Mouse (Mus musculus): ENCODE results near the gene Gm20075.
"Not testable (repeated sequence)": the region's sequence is repeated elsewhere in the genome, so short reads cannot be mapped to it uniquely, and the experiment has no call there.

Gm20075 gene

DNA sequence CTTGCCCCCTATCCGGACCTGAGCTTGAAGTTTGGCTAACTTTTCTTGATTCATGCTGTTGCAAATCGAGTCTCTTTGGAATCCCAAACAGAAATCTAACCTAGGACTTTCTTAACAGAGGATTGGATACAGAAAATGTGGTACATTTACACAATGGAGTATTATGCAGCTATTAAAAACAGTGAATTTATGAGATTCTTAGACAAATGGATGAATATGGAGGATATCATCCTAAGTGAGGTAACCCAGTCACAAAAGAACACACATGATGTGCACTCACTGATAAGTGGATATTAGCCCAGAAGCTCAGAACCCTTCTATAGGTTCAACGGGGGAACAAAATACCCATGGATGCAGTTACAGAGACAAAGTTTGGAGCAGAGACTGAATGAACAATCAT is at the start of gene Gm20075:
Gene Gm20075 (minus strand): TSS at position 101 of the 400 bp plus-strand sequence.
- not testable (repeated sequence) for DNase-seq

DNA sequence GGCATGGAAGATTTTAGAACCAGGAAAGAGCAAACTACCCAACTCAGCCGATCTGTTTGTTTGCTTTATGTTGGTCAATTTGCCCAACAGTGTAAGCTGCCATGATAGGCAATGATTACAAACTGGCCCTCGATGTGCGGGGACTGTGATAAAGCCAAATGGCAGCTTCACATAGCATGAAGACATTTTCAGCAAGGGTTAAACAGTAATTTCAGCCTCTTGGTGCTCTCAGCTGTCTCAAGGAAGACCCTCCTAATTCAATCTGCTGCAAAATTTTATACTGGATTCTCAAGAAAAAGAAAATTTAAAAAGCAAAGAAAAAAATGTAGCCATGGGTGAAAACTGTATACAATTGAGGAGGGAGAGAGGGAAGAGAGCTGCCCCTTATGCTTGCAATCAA is 47.9 kb upstream of the Gm20075 start:
- no peak for DNase-seq

DNA sequence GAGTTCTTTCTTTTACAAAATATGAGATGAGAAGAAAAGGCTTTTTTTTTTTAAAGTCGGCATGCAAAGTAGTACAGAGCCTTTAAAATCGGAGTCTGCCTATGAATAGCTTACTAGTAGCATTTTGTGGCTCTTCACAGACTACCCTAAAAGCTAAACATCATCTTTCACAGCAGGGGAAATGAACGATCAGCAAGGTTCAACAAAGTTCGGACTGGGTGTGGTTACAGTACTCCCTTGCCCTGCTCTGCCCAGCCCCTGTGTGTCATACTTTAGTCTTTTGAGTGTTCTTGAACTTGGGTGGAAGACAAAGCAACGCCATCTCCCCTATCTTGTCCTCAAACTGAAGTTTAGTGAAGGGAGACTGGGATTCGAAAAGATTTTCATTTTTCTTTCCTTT is 45.5 kb upstream of the Gm20075 start:
- no peak for DNase-seq

DNA sequence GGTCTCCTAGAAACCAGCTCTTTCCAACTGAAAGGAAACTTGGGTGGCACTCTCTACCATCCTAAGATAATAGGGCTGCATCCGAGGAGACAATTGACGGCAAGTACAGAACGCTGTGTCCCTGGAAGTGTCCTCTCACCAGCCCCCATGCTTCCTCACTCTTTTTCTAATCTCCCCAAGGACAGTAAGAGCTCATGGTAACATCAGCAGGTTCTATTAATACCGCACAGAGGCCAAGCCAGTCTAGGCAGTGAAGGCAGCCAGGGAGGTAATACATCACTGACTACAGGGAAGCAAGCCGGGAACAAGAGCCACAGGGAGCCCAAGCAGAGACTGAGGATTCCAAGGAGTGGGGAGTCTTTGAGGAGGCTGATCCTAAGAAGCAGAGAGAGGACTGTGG is 43.8 kb upstream of the Gm20075 start:
- no peak for DNase-seq

DNA sequence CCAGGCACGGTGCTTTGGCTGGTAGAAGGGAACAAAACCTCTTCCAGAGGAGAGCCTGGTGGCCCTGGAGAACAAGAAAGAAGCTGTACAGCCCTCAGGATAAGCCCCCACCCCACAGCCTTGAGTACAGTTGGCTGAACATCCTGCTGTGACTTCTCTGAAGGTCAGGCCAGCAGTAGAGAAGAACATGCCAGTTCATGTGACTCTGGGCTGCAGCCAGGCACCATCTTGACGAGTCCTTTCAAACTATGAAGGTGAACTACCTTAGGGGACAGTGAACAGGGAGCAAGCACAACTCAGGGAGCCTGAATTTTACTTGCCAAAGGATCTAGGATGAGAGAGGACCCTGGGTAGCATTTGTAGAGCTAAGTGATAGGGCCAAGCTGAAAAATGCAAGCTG is 31.5 kb upstream of the Gm20075 start:
- no peak for DNase-seq

DNA sequence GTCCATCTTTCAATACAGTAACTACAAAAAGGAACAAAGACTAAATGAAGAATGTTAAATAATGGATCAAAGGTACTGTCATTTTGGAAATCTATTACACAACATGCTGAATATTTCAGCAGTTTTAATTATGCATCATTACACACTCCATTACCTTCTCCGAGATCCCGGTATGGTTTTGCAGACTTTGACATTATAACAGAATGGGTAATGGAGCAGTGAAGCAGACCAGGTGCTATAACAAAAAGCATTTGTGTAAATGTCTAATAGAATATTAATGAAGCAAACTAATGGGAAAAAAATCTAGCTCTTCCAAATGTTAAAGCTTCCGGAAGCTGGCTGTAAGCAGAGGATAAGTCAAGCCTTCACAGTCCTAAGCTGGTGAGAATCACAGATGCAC is 29.6 kb upstream of the Gm20075 start:
- no peak for DNase-seq

DNA sequence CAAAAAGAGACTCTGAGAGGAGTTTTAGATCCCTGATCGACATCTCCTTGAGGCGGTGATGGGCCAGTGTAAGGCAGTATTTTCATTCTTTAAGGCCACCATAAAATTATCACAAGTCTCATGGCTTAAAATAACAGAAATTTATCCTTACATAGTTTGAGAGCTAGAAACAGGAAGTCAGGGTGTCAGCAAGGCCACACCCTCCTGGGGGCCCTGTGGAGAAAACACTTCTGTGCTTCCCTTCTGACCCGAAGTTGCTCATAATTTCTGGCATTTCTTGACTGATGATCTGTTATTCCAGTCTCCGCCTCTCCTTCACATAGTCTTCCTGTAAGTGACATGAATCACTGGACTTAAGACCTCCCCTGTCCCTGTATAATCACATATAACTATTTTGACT is 25.2 kb upstream of the Gm20075 start:
- DNase-seq, result no peak

DNA sequence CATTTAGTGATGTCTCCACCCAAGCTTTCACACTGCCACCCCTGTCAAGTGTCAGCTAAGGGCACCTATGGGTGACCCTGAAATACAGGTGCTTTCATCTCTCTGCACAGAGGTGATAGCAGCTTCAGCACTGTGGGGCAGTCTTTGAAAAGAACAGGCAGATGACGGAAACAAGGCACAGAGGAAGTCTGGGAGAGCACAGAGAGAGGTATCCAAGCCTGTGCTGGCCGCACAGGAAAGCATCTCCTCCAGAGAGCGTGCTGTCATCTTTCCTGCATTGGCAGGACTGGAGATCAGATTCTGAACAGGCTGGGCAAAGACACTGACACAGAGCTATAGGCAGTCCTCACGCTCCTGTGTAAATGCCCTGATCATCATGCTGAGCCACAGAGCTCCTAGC is 9.8 kb upstream of the Gm20075 start:
- no peak for DNase-seq

DNA sequence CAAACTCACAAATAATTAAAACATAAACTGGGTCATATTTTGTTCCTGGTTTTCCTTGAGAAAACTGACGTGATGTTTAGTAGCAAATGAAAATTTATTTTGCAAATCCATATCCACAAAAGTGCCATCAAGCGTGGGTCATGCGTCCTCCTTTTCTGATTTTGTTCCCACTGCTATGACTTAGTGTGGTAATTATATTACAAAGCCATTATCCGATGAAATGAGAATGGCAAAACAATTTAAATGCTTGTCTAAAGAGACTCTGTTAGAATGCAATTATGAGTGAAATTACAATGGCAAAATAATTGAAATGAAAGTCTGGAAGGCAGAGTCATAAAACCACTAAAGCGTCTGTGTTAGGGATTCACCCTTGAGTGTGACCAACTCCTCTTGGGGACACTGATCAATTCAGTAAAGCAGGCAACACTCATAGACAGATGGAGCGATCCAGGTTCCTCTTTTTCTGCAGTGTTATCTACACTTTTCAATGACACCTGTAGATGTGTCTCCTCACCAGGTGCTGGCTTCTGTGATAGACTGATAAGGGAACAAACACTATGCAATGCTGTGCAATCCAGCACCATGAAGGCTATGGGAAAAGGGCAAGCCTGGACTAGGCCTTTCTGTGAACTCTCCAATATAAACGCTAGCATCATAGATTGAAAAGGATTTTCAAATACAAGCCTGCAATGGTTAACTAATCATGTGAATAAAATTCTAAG is 4.6 kb upstream of the Gm20075 start:
- no peak for DNase-seq

DNA sequence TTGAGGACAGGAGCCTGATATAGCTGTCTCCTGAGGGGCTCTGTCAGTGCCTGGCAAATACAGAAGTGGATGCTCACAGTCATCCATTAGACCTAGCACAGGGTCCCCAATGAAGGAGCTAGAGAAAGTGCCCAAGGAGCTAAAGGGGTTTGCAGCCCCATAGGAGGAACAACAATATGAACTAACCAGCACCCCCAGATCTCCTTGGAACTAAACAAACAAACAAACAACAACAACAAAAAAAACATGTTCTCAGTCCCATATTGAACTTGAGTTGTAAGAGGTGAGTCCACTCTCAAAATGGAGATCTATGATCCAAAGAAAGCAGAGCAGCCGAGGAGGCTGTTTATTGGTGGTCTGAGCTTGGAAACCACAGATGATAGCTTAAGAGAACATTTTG is 578 bp upstream of the Gm20075 start, which contains the start of gene Gm17190:
Gene Gm17190 (plus strand): TSS at position 301 of the 400 bp plus-strand sequence.
- DNase-seq, result not testable (repeated sequence)

DNA sequence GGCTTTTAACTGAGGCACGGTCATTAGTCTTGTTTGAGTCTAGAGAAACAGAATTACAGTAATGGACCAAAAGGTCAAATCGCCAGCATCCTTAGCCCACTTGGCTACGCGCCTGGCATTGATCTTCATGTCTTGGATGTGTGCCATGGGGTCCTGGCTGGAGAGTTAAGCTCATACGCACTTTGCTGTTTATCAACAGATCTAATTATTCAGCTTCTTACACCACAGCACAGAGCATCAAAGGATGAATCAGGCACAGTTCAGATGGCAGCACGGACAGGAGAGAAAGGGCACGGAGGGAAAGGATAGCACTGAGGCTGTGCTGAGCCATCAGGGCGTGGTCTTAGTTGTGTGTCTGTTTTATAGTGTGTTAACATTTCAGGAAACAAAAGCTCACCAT is 7.6 kb downstream of the Gm20075 start:
- DNase-seq, result no peak

DNA sequence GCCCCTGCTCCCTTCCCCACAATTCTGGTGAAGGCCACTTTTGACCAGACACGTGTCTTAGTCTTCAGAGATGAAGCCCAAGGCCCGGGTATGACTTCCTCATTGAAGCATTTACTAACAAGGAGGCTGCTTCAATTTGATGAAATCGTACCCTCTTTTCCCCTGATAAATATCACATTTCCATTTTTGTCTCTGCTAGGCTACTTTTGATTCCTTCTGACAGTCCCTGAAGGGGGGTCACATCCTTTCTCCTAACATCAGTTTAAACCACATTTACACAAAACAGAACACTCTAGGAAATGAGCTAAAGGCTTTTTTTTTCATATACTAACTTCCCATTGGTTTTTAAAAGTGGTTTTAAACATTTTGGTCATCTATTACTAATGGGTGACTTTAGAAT is 28.4 kb downstream of the Gm20075 start:
- DNase-seq, result no peak

DNA sequence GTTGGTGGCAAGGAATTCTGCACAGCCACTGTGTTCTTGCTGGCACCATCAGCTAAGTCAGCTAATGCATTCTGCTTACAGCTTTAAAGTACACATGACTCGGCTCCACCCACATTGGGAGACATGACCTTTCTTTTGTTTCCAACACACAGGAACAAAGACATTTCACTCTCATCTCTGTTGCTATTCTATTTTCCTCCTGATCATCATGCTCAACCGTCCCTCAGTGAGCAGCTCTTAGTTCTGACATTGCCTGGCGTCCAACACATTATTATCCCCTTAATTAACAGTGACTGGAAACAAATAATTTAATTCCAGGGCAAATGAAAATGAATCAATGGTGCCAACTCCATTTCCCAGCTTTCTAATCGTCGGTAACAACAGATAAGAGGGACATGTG is 35.8 kb downstream of the Gm20075 start:
- DNase-seq, result no peak

DNA sequence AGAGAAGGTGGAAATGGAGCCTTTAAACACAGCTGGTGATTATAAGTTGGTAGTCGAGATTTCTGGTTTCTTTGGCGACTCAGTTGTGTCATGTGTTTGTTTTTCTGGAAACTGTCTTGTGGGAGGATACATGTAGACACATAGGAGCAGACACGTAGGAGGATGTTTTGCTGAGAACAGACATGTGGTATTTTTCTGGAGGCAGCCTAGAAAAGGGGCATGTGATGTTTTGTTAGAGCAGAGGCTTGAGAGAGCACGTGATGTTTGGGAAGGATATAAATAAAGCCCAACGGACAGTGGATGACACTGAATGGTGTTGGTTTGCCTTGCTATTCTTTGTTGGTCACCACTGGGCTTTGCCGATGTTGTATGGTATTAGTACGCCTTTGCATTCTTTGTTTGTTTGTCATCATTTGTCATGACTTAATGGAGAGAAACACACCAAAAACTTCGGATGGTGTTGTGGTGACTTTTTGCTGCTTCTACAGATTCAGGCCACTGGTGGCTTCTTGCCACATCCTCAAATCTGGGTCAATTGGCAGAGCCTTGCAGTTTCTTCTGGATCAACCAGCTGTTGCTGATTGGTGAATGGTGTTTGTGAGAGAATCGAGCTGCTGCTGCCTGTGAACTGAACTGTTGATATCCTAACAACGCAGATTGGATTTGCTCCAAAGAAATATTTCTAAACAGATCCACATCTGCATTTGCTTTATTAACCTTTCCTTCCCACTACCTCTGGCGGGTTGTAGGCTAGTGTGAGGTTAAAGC is 40.7 kb downstream of the Gm20075 start:
- DNase-seq, result no peak

DNA sequence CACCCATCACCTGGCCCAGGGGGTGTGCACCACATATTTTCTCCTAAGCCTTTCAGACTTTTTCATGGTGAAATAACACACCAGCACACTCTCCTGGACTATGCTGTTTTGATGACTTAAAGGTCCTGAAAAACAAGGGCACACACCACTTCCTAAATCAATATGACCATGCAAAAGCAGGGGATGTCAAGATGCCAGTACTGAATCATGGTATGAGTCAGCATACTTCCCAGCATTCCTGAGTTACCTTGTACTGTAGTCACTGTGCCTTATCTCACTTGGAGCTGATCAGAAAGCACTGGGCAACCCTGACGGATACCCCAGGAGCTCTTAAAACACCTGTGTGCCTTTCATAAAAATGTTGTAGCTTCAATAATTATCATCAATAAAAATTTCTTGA is 41.6 kb downstream of the Gm20075 start:
- no peak for DNase-seq

DNA sequence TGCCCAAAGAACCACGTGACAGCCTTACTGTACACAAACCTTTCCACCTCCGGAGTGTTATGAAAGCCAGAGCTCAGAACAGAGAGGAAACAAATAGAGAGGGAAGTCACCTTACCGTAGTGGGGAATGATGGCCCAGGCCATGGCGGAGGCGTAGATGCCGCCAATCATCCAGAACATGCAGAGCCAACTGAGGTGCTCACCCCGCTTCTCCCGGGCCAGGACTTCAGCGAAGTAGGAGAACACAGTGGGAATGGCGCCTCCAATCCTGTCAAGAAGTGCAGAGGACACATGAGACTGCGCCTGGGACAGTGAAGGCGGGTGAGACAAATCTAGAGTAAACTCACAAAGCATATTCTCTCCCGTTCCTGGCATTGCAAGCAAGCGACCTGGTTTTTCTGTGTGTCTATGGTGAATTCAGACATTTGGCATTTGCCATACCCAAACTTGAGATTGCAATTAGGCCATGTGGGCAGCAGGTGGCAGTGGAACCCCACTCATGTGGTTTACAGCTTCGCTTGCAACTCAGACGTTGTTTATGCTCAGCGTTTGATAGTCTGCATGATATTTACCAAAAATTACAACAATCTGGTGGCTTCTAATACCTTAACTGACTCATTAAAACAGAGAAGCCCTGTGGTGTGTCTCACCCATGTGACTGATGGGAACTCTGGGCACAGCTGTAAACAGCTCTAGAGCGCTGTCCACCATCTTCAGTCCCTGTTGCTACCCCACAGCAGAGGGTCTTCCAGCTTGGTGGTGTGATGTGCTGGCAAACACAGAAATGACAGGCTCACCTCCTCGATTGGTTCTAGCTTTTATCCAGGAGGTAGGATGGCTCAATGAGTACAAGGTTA is 50.6 kb downstream of the Gm20075 start:
- DNase-seq, result peak; percentile 20
